Mouse (Mus musculus): Measurements from ENCODE around the gene Shisa4. TPM values are rescaled to one million over a fixed set of nuclear protein-coding genes. Genes with fewer than 3 reads are reported as not detected.

The Shisa4 gene
- polyA plus RNA-seq, 1 experiment from 2014 or later, result 43.5 TPM

GRCm38 (mm10) chr1:135380071-135380991 is 5.3 kb upstream of the Shisa4 start:
- Histone ChIP-seq H3K27me3 (no peaks in the 10 kb centered on the region), H3K36me3 (peaks cover 35% of the 10 kb centered on the region), H3K27ac (no peak overlapping the region), H3K4me2 (replicated peaks) (no peak overlapping the region), H3K4me3 (no peak overlapping the region), H3K9ac (no peak overlapping the region), H3K9me3 (no peaks in the 10 kb centered on the region), H3K4me1 (peaks cover 2% of the 10 kb centered on the region)
- ATAC-seq (ENCODE audit: insufficient number of reproducible peaks, insufficient read depth, low FRiP score, low TSS enrichment), result no peak
- 77% methylated on average over 15 of the region's 15 CpGs for WGBS

- H3K27ac ChIP-seq, result no peak overlapping the region
- H3K9ac ChIP-seq, result no peak overlapping the region
- ATAC-seq (ENCODE audit: insufficient number of reproducible peaks, insufficient read depth, low FRiP score, low TSS enrichment), result no peak
- H3K9me3 ChIP-seq, result no peaks in the 10 kb centered on the region
- peaks cover 5% of the 10 kb centered on the region for H3K4me1 ChIP-seq
- H3K27me3 ChIP-seq, result no peaks in the 10 kb centered on the region
- peaks cover 22% of the 10 kb centered on the region for H3K36me3 ChIP-seq
- H3K4me2 ChIP-seq (replicated peaks), result no peak overlapping the region
- WGBS, result 57% methylated on average over 2 of the region's 2 CpGs
- H3K4me3 ChIP-seq, result no peak overlapping the region
Observed at GRCm38 (mm10) chr1:135379048-135379447, 4.0 kb upstream of the Shisa4 start.

GRCm38 (mm10) chr1:135378576-135378975 is 3.5 kb upstream of the Shisa4 start:
- 64% methylated on average over 9 of the region's 9 CpGs for WGBS
- Histone ChIP-seq H3K4me2 (replicated peaks) (no peak overlapping the region), H3K4me1 (peaks cover 5% of the 10 kb centered on the region), H3K9ac (no peak overlapping the region), H3K4me3 (no peak overlapping the region), H3K27me3 (no peaks in the 10 kb centered on the region), H3K36me3 (peaks cover 18% of the 10 kb centered on the region), H3K9me3 (no peaks in the 10 kb centered on the region), H3K27ac (no peak overlapping the region)
- no peak for ATAC-seq (ENCODE audit: insufficient number of reproducible peaks, insufficient read depth, low FRiP score, low TSS enrichment)

GRCm38 (mm10) chr1:135374175-135374867 is 716 bp downstream of the Shisa4 start:
- Histone ChIP-seq H3K36me3 (no peaks in the 10 kb centered on the region), H3K4me2 (replicated peaks) (peak overlapping the region; percentile 88), H3K4me3 (peak overlapping the region; percentile 68), H3K27me3 (no peaks in the 10 kb centered on the region), H3K4me1 (peaks cover 12% of the 10 kb centered on the region), H3K9me3 (no peaks in the 10 kb centered on the region), H3K27ac (peak overlapping the region; percentile 41; the same call in 1 of the 2 replicates), H3K9ac (peak overlapping the region; percentile 67)
- 2% methylated on average over 19 of the region's 19 CpGs for WGBS
- ATAC-seq (ENCODE audit: insufficient number of reproducible peaks, insufficient read depth, low FRiP score, low TSS enrichment), result no peak

GRCm38 (mm10) chr1:135373171-135373677 is 1.8 kb downstream of the Shisa4 start:
- Histone ChIP-seq H3K9ac (no peak overlapping the region), H3K4me3 (no peak overlapping the region), H3K4me1 (peaks cover 17% of the 10 kb centered on the region), H3K9me3 (no peaks in the 10 kb centered on the region), H3K27ac (no peak overlapping the region), H3K36me3 (no peaks in the 10 kb centered on the region), H3K4me2 (replicated peaks) (0 out of 2 replicates have a peak overlapping the region, but pooled peaks have one; percentile 0), H3K27me3 (no peaks in the 10 kb centered on the region)
- WGBS, result 68% methylated on average over 4 of the region's 4 CpGs
- ATAC-seq (ENCODE audit: insufficient number of reproducible peaks, insufficient read depth, low FRiP score, low TSS enrichment), result no peak

- 87% methylated on average over 5 of the region's 5 CpGs for WGBS
- Histone ChIP-seq H3K4me3 (no peak overlapping the region), H3K27ac (no peak overlapping the region), H3K36me3 (no peaks in the 10 kb centered on the region), H3K4me2 (replicated peaks) (no peak overlapping the region), H3K9ac (no peak overlapping the region), H3K9me3 (no peaks in the 10 kb centered on the region), H3K27me3 (no peaks in the 10 kb centered on the region), H3K4me1 (peaks cover 12% of the 10 kb centered on the region; the same call in 1 of the 2 replicates)
- ATAC-seq (ENCODE audit: insufficient number of reproducible peaks, insufficient read depth, low FRiP score, low TSS enrichment), result no peak
Observed at GRCm38 (mm10) chr1:135369415-135369814, 5.6 kb downstream of the Shisa4 start.

- H3K4me2 ChIP-seq (replicated peaks), result peak overlapping the region; percentile 86
- peak overlapping the region; percentile 56; the same call in 1 of the 2 replicates for H3K9ac ChIP-seq
- H3K36me3 ChIP-seq, result no peaks in the 10 kb centered on the region
- H3K4me3 ChIP-seq, result peak overlapping the region; percentile 41; the same call in 1 of the 2 replicates
- no peak for ATAC-seq (ENCODE audit: insufficient number of reproducible peaks, insufficient read depth, low FRiP score, low TSS enrichment)
- H3K4me1 ChIP-seq, result peaks cover 12% of the 10 kb centered on the region; the same call in 1 of the 2 replicates
- H3K27me3 ChIP-seq, result no peaks in the 10 kb centered on the region
- WGBS, result 10% methylated on average over 14 of the region's 14 CpGs
- no peak overlapping the region for H3K27ac ChIP-seq
- H3K9me3 ChIP-seq, result no peaks in the 10 kb centered on the region
Observed at GRCm38 (mm10) chr1:135368982-135369381, 6.1 kb downstream of the Shisa4 start.

- H3K36me3 ChIP-seq, result no peaks in the 10 kb centered on the region
- peak overlapping the region; percentile 86 for H3K4me2 ChIP-seq (replicated peaks)
- H3K27me3 ChIP-seq, result no peaks in the 10 kb centered on the region
- peak overlapping the region; percentile 56 for H3K9ac ChIP-seq
- WGBS, result under 1% methylated on average over 20 of the region's 20 CpGs
- no peaks in the 10 kb centered on the region for H3K9me3 ChIP-seq
- H3K4me3 ChIP-seq, result peak overlapping the region; percentile 41
- H3K27ac ChIP-seq, result no peak overlapping the region
- H3K4me1 ChIP-seq, result peaks cover 12% of the 10 kb centered on the region; the same call in 1 of the 2 replicates
- ATAC-seq (ENCODE audit: insufficient number of reproducible peaks, insufficient read depth, low FRiP score, low TSS enrichment), result 0 out of 2 replicates have a peak, but pooled peaks have one; percentile 71
Observed at GRCm38 (mm10) chr1:135368245-135368644, 6.8 kb downstream of the Shisa4 start.

GRCm38 (mm10) chr1:135367595-135367994 is 7.4 kb downstream of the Shisa4 start:
- Histone ChIP-seq H3K4me1 (peaks cover 8% of the 10 kb centered on the region; the same call in 1 of the 2 replicates), H3K4me3 (no peak overlapping the region), H3K36me3 (no peaks in the 10 kb centered on the region), H3K4me2 (replicated peaks) (no peak overlapping the region), H3K27ac (no peak overlapping the region), H3K9ac (no peak overlapping the region), H3K9me3 (no peaks in the 10 kb centered on the region), H3K27me3 (no peaks in the 10 kb centered on the region)
- WGBS, result 73% methylated on average over 8 of the region's 8 CpGs
- no peak for ATAC-seq (ENCODE audit: insufficient number of reproducible peaks, insufficient read depth, low FRiP score, low TSS enrichment)

- no peak overlapping the region for H3K4me3 ChIP-seq
- H3K36me3 ChIP-seq, result no peaks in the 10 kb centered on the region
- H3K4me2 ChIP-seq (replicated peaks), result no peak overlapping the region
- H3K9me3 ChIP-seq, result no peaks in the 10 kb centered on the region
- H3K9ac ChIP-seq, result no peak overlapping the region
- 84% methylated on average over 7 of the region's 7 CpGs for WGBS
- H3K27me3 ChIP-seq, result no peaks in the 10 kb centered on the region
- peaks cover 5% of the 10 kb centered on the region; the same call in 1 of the 2 replicates for H3K4me1 ChIP-seq
- ATAC-seq (ENCODE audit: insufficient number of reproducible peaks, insufficient read depth, low FRiP score, low TSS enrichment), result no peak
- H3K27ac ChIP-seq, result no peak overlapping the region
Observed at GRCm38 (mm10) chr1:135367005-135367404, 8.0 kb downstream of the Shisa4 start.

GRCm38 (mm10) chr1:135366380-135366779 is 8.7 kb downstream of the Shisa4 start:
- H3K9ac ChIP-seq, result no peak overlapping the region

More at GRCm38 (mm10) chr1:135366380-135366779, 8.7 kb downstream of the Shisa4 start:
- no peak for ATAC-seq (ENCODE audit: insufficient number of reproducible peaks, insufficient read depth, low FRiP score, low TSS enrichment)
- H3K4me3 ChIP-seq, result no peak overlapping the region
- H3K27ac ChIP-seq, result no peak overlapping the region
- H3K4me1 ChIP-seq, result peaks cover 5% of the 10 kb centered on the region; the same call in 1 of the 2 replicates
- H3K27me3 ChIP-seq, result no peaks in the 10 kb centered on the region
- H3K36me3 ChIP-seq, result no peaks in the 10 kb centered on the region
- no peaks in the 10 kb centered on the region for H3K9me3 ChIP-seq
- H3K4me2 ChIP-seq (replicated peaks), result no peak overlapping the region

All from embryonic facial prominence, embryonic 12.5 days (tissue).